Mouse (Mus musculus) lung, postnatal 14 days (tissue): ENCODE data around the gene Flywch2.

Experiments
- DNase-seq: peaks from one replicate; pipeline ENCODE4 v3.0.0; 2021

The Flywch2 gene

GRCm38 (mm10) chr17:23748026-23748425 lies 37.9 kb downstream of the Flywch2 start:
- DNase-seq, result no peak

GRCm38 (mm10) chr17:23747471-23747870 lies 38.4 kb downstream of the Flywch2 start:
- no peak for DNase-seq

- no peak for DNase-seq
These were observed 39.1 kb downstream of the Flywch2 start for GRCm38 (mm10) chr17:23746767-23747166.

GRCm38 (mm10) chr17:23746311-23746710 lies 39.6 kb downstream of the Flywch2 start:
- no peak for DNase-seq

GRCm38 (mm10) chr17:23745301-23746251 lies 40.3 kb downstream of the Flywch2 start, which contains the start of gene Kremen2:
Gene Kremen2 (minus strand): TSS chr17:23745833.
- no peak for DNase-seq

- no peak for DNase-seq
These were observed 41.2 kb downstream of the Flywch2 start for GRCm38 (mm10) chr17:23744651-23745050.

- no peak for DNase-seq
These were observed 41.8 kb downstream of the Flywch2 start for GRCm38 (mm10) chr17:23744076-23744475.

- no peak for DNase-seq
These were observed 42.9 kb downstream of the Flywch2 start for GRCm38 (mm10) chr17:23742941-23743340.

- peak; percentile 40 for DNase-seq
These were observed 43.6 kb downstream of the Flywch2 start for GRCm38 (mm10) chr17:23742210-23742793.

- no peak for DNase-seq
These were observed 44.3 kb downstream of the Flywch2 start for GRCm38 (mm10) chr17:23741359-23742209.

- DNase-seq, result no peak
These were observed 45.3 kb downstream of the Flywch2 start, which contains the start of gene Paqr4 for GRCm38 (mm10) chr17:23740598-23741021. Gene Paqr4 (minus strand): TSS chr17:23740867.

- DNase-seq, result peak; percentile 92
These were observed 45.7 kb downstream of the Flywch2 start for GRCm38 (mm10) chr17:23740136-23740584.

- DNase-seq, result no peak
These were observed 46.4 kb downstream of the Flywch2 start for GRCm38 (mm10) chr17:23739202-23740135.

GRCm38 (mm10) chr17:23738836-23739201 lies 47.1 kb downstream of the Flywch2 start:
- DNase-seq, result no peak

- no peak for DNase-seq
These were observed 48.1 kb downstream of the Flywch2 start for GRCm38 (mm10) chr17:23737493-23738445.

GRCm38 (mm10) chr17:23734341-23734740 lies 51.5 kb downstream of the Flywch2 start:
- DNase-seq, result no peak

- no peak for DNase-seq
These were observed 55.4 kb downstream of the Flywch2 start for GRCm38 (mm10) chr17:23730441-23730840.
